Mouse (Mus musculus): ENCODE results near the gene Msrb1. TPM values are rescaled to one million over a fixed set of nuclear protein-coding genes. Genes with fewer than 3 reads are reported as not detected.
A peak's percentile ranks its signal among the peaks of the same experiment; 100 is the strongest.
"Not testable (repeated sequence)": the region's sequence is repeated elsewhere in the genome, so short reads cannot be mapped to it uniquely, and the experiment has no call there.

Msrb1 gene
- total RNA-seq (2022) = 10 to 100 TPM; 87.3 to 91.3 (median 89.0) TPM

GRCm38 (mm10) chr17:24736330-24737051 lies at the start of gene Msrb1:
Msrb1 (plus strand) TSS chr17:24736642.
- DNase-seq = peak; percentile 98

GRCm38 (mm10) chr17:24687146-24687595 lies 49.3 kb upstream of the Msrb1 start:
- DNase-seq = no peak

DNA sequence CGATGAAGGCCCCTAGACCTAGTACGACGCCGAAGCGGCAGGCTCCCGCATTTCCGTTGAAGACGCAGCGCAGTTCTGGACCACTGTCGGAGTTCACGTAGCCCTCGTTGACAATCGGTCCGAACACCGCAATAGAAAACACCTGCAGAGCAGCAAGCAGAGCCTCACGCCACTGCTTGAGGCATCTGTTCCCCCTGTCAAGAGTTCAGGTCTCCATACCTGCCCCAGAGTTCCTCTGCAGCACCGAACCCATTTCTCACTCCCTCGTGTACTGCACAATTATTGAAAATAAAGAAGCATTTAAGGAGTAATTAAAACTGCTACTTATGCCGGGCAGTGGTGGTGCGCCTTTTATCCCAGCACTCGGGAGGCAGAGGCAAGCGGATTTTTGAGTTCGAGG lies 48.8 kb upstream of the Msrb1 start:
- DNase-seq = no peak

GRCm38 (mm10) chr17:24689251-24690081 lies 47.0 kb upstream of the Msrb1 start, which contains the start of gene Syngr3:
Syngr3 (minus strand) TSS chr17:24689955.
- DNase-seq = peak; percentile 3

- DNase-seq = peak; percentile 0
These were observed 44.1 kb upstream of the Msrb1 start for GRCm38 (mm10) chr17:24692385-24692784.

DNA sequence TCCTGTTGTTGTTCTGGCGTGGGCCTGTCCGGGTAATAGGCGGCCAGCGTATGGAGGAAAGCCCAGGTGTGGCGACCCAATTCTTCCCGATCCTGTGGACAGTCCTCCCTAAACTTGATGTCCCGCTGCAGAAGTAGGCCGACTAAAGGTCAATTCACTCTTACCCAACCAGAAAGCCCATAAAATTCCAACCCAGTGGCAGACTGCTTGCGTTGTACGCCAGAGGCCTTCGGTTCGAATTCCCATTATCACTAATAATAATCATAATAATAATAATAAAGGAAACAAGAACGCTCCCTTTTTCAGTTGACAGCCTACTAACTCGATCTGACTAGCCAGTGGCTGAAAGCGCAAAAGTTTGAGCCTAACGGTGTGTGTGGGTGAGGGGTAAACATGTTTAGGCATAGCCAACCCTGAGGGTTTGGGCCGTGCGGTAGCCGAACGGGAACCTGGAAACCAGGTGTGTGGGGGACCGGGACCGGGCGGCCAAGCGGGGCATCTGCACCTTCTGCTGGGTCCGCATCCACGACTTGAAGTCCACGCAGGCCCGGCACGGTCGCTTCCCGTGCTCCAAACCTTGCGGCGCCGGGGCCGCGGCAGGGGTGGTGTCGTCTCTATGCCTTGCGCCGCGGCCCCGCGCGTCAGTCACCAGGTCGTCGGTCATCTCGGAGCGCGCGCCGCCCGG lies 41.0 kb upstream of the Msrb1 start:
- DNase-seq = no peak

DNA sequence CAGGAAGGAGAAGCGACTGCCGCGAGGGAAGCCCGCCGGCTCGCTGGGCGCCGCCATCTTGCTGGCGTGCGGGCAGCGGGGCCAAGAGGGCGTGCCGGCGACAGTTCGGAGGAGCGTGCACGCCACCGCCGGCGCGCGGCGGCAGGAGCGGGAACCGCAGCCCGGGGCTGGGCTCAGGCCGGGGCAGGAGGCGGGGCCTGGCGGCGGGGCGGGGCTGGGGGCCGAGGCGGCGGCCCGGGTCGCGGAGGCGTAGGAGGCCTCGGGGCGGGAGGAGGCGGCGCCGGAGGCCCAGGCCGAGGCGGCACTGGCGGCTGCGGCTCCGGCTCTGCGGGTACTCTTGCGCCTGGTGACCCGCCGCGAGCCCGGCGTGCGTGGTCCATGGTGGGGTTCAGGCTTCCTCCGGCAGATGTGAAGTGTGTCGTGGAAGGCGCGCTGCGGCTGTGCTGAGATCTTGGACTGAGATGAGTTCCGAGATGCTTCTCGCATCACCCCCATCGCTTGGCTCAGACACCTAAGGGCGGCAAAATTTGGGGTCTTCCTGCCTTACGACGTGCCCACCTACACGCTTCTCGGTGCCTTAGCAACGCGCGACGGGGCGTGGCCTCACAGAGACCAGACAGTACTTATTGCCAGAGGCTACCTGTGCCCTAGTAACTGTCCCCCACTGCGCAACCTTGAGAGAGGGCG lies 40.3 kb upstream of the Msrb1 start, which contains the start of the genes Gfer and Noxo1:
Gfer (minus strand) TSS at position 146 of the 687 bp plus-strand sequence.
Noxo1 (plus strand) TSS at position 224 of the 687 bp plus-strand sequence.
- DNase-seq = peak; percentile 75

GRCm38 (mm10) chr17:24697985-24698384 lies 38.5 kb upstream of the Msrb1 start:
- DNase-seq = peak; percentile 12

DNA sequence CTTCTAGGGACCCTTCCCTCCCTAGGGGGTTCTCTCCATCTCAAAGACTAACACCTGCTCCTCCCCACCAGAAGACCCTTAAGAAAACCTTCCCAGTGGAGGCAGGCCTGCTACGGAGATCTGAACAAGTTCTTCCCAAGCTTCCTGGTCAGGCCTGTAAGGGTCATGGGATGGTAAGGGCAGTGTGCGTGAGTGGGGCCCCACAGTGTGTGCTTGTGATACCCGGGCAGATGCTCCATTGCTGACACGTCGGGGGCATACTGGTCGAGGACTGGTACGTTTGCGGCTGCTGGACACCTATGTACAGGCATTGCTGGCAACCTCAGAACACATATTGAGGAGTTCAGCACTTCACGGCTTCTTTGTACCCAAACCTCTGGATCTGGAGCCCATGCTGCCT lies 37.7 kb upstream of the Msrb1 start:
- DNase-seq = peak; percentile 10

GRCm38 (mm10) chr17:24699473-24699872 lies 37.0 kb upstream of the Msrb1 start:
- DNase-seq = no peak

DNA sequence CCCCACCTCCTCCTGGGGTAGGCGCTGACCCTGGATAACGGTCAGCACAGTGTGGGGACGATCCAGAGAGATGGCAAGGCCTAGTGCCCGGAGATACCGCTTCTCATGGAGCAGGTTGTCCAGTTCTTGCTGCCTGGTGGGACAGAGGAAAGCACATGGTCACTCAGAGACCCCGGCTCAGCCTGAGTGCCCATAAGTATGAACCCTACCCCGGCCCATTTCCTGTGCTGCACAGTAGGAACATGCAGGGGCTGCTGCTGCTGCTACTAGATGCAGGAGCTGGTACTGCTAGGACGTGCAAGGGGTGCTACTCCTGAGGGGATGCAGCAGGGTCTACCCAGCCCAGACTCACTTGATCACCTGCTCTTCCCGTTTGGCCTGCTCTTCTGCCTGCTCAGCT lies 35.2 kb upstream of the Msrb1 start:
- no peak for DNase-seq

- no peak for DNase-seq
These were observed 30.6 kb upstream of the Msrb1 start for GRCm38 (mm10) chr17:24705821-24706220.

- peak; percentile 88 for DNase-seq
These were observed 29.3 kb upstream of the Msrb1 start, which contains the start of gene Tbl3 for GRCm38 (mm10) chr17:24706982-24707800. Tbl3 (minus strand) TSS chr17:24707660.

DNA sequence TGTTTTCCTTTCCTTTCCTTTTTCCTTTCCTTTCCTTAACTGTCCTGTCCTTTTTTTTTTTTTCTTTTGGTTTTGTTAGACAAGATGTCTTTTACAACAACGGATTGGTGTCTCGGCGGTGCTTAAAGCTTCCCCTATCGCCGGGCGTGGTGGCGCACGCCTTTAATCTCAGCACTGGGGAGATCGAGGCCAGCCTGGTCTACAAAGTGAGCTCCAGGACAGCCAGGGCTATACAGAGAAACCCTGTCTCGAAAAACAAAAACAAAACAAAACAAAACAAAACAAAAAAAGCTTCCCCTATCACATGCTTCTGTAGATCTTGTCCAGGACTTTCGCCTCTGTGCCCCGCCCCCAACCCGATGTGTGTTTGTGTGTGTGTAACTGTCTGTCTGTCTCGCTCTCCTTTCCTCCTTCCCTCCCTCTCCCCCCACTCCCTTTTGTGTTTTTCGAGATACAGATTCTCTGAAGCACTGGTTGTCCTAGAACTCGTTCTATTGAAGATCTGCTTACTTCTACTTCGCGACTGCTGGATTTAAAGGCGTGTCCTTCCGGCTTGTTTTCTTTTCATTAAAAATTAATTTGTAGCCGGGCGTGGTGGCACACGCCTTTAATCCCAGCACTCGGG lies 28.5 kb upstream of the Msrb1 start:
- DNase-seq = no peak

- DNase-seq = no peak
These were observed 27.8 kb upstream of the Msrb1 start for GRCm38 (mm10) chr17:24708646-24709045.

GRCm38 (mm10) chr17:24715556-24715955 lies 20.9 kb upstream of the Msrb1 start:
- DNase-seq = no peak

GRCm38 (mm10) chr17:24716166-24716682 lies 20.2 kb upstream of the Msrb1 start:
- DNase-seq = no peak

GRCm38 (mm10) chr17:24717943-24718342 lies 18.5 kb upstream of the Msrb1 start, which contains the start of the genes Rnf151 and Rps2:
Rnf151 (minus strand) TSS chr17:24718063.
Rps2 (plus strand) TSS chr17:24718116.
- DNase-seq = no peak

DNA sequence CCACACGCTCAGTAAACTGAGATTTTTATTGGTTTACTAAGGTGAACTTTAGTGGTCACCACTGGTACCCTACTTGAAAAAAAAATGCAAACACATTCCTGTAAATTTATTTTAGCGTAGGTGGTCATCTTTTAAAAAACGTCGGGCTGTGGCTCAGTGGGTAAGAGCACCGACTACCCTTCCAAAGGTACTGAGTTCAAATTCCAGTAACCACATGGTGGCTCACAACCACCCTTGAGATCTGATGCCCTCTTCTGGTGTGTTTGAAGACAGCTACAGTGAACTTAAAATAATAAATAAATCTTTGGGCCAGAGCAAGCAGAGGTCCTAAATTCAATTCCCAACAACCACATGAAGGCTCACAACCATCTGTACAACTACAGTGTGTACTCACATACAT lies 17.5 kb upstream of the Msrb1 start:
- DNase-seq = not testable (repeated sequence)

All from adrenal gland, adult 8-10 months (tissue).